Mouse (Mus musculus) ES-CJ7 (cell line): ENCODE data around the gene Vps9d1.
A peak's percentile ranks its signal among the peaks of the same experiment; 100 is the strongest.
"Not testable (repeated sequence)": the region's sequence is repeated elsewhere in the genome, so short reads cannot be mapped to it uniquely, and the experiment has no call there.

Source experiments
- DNase-seq: peaks from one replicate; pipeline ENCODE4 v3.0.0; 2011; ENCODE audit warnings: low read depth, low spot score

Gene Vps9d1

DNA sequence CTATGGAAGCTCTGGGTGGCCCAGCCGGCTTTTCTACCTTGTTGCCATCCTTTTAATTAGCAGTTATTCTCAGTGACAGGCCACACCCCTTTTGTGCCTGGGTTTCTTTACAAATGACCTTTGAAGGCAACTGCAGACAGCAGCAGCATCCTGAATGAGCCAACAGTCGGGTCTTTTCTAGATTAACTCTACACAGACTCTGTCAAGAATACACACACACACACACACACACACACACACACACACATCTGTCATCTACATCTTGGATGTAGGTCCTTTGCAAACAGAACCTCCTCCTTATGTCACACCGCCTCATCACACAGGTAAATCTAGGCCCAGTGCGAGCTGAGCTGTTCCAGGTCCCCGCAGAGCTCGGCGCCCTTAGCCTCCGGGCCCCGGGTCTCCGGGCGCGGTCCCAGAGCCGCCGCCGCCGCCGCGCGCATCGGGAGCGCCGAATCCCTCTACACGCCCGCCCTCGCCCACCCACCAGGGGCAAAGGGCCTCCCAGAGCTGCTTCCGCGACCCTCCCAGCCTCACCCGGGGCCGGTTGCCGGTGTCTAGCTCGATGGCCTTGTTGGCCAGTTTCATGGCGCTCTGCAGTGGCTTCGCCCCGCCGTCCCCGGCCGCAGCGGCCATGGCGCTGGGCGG lies 573 bp downstream of the Vps9d1 start:
- no peak for DNase-seq

DNA sequence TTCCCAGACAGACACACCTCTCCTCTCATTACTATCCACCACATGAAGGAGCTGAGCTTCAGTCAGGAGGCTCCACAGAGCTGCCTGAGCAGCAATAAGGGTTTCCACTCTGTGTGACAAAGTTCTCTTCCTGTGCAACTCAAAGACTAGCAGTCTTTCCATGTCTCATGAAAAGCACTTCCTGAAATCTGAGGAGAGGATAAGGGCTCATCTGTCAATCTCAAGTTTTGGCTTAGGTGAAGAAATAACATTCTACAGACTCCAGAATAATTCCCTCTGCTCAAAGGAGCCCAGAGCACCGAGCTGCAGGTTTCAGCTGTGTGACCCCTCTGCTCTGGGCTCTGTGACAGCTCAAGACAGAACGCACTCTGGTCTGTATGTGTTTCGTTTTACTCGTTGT lies 1.2 kb downstream of the Vps9d1 start:
- DNase-seq: no peak

DNA sequence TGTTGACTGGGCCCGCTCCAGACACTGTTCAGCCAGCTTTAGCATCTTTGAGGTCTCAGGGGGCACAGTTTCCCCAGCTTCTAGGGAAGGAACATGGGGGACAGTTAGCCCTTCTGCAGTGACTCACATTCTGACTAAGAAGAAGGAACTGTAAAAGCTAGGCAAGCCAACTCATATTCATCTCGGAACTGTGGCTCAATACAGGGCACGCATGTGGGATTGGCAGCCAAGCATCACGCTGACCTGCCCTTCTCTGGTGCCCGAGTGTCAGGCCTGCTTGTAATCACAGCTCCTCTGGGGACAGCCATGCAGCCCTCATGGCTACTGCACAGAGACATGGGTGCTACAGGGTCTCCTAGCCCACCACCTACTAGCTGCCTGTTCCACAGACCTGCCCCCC lies 3.2 kb downstream of the Vps9d1 start:
- DNase-seq: no peak

DNA sequence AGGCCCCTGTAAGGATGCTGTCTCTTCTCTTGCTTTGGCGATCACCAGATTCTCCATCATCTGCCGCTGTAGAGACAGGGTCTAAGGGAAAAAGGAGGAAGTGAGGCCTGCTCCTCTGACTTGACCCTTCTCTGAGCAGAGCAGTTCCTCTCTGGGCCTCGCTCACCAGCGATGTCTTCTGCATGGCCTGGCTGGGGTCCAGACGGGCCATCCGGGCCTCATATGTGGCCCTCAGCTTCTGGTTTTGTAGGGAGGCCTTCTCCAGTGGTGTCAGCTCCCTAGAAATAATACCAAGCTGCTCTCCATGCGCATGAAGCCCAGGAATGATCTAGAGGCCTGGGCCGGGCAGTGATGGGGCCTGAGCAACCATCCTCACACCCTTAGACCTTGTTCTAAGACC lies 5.6 kb downstream of the Vps9d1 start:
- no peak for DNase-seq

DNA sequence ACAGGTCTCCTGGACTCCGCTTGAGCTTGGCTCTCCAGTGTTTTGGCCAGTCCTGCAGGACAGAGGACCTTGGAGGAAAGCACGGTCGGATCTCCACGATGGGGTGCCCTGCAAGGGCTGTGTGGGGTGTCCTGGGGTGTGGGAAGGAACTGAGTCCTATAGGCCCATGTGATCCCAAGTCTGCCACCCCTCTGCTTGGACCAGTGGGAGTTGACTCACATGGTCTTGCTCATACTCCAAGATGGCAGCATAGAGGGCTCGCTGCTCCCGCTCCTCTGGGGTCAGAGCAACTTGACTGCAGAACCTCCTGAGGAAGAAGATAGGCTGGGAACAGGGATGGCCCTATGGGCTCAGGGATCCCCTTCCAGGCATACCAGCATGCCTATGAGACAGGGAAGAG lies 6.4 kb downstream of the Vps9d1 start:
- DNase-seq: no peak

DNA sequence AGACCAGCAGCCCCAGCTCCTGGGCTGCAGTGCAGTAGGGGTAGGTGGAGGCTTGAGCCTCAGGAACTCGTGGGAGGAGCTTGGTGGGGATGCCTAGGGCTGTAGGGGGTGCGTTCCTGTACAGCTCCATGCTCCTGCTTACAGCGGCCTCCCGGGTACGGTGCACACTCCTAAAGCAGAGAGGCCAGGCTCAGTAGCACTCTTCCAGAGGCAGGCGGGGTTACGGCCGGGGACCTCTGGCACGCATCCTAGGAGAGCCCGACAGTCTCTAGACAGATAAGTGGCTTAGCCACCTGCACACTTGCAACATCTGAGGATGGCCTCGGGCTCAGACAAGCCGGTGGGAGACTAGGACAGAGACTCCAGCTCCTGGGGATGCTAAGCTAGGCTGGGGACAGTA lies 8.6 kb downstream of the Vps9d1 start:
- no peak for DNase-seq

DNA sequence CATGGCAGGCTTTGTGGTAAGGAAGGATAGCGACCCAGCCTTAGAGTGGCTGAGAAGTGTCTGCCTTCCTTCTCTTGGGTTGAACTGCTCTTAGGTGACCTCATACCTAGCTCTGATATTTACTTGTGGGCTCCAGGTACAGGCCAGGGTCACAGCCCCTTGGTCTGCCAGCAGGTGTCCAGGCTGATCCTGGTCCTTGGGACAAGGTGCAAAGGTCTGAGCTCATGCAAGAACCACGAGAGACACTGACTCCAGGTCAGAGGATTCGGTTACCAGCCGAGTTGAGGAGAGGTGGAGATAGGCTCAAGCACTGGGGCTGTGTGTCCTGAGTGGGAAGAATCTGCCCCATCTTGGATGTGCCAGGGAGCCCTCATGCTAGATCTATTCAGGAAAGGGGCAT lies 9.8 kb downstream of the Vps9d1 start:
- no peak for DNase-seq

DNA sequence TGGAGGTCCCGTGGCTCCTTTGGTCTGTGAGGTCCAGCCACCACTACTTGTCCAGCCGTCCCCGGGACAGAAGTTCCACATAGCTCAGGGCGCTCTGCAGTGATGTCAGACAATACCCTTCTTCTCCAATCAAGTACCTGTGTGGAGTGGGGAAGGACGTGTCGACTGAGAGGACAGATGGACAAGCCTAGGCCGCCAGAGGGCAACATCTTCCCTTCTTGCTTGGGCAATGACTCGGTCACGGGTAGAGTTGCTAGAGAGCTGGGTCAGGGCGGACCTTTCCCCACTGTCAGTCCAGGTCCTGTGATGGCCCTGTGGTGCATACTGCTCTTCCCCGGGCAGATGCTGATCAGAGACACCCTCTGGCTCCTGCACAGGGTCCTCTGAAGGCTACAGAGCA lies 11.1 kb downstream of the Vps9d1 start:
- DNase-seq: no peak

DNA sequence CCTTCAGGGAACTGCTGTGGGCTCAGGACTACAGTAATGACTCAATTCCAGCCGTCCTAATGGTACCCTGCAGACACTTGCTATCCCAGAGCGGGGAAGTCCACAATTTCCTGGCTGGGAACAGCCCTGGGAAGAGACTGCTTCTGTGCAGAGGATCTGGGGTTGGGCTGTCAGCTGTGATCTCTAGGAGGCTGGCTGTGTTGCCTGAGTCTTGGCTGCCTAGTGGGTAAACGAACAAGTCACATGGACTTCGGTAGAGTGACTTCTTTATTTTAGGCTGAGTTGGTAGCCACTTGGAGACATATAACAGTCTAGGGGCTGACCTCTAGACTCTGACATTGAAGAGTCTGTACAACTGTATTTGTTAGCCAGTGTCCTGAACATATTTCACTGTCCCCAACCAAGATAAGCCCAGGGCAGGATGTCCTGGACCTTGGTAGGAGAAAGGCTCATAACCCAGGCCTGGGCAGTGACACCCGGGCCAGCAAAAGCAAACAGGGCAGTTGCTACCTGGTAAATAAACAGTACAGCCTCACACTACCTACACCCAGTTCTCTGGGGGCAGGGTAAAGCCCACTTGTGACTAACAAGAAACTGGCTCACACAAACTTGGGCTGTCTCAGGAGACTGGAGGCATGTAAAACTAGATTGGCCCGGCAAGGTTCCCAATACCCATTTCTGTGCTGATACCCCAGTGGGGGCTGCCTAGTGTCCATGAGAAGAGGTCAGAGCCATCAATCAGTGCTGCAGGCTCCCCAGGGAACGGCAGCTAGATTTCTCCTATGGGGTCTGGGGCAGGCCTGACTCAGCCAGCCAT lies 11.8 kb downstream of the Vps9d1 start:
- no peak for DNase-seq

DNA sequence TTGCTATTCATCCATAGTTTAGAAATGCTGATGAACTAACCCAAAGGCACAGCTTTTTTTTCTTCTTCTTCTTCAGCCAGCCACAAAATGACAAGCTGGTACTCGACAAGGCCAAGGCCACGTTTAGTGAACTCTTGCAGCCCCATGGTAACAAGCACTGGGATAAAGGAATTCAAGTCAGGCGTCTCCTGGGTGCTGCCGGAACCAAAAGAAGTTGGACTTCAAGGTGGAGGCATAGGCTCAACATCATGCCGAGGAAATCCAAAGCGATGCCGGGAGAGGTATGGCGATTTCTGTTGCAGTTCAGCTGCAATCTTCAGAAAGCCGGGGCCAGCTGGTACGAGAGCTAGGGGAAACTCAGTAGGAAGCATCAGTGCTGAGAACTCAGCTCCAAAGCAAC lies 14.8 kb downstream of the Vps9d1 start:
- DNase-seq: no peak

DNA sequence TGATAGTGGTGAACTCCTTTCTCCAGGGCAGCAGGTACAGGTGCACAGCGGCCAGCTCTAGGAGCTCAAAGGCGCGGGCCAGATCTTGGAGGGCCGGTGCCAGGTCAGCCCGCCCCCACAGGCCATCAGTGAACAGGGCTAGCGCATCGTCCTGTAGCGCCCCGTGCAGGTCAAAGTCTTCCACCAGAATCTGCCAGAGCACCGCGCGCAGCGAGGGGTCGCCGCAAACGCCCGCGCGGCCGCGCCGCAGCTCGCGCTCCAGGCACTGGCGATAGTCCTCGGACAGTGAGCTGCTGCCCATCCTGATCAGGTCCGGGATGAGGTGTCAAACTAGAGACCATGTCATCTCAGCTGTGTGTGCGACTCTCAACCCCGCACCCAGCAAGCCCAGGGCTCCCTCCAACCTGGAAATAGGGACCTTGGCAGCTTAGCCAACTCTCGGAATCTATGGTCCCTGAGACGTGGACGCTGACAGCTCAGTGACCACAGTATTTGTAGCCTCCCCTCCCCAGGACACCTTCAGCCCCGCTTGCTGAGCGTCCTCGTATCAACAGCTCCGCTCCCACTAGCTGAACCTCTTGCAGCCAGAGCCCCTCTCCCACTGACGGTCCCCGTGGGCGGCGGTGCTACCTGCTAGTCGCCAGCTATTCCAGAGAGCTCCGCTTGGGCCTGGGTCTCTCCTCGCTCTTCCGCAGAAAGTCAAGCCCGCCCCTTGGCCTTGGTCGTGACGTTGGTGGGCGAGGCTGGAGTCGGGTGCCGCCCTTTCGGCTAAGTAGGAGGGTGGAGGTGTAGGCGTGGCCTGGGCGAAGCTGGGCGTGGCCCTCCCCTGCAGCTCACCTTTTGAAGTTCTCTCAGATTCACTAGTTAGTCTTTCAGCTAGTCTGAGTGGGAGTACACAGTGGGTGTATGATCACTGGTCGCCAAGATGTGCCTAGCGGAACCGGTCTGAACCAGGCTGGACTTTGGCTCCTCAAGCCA lies 18.3 kb downstream of the Vps9d1 start, which contains the start of gene Spata2l:
Gene Spata2l, minus strand, starts transcription at position 714 of the 978 bp plus-strand sequence.
- DNase-seq: peak; percentile 98

DNA sequence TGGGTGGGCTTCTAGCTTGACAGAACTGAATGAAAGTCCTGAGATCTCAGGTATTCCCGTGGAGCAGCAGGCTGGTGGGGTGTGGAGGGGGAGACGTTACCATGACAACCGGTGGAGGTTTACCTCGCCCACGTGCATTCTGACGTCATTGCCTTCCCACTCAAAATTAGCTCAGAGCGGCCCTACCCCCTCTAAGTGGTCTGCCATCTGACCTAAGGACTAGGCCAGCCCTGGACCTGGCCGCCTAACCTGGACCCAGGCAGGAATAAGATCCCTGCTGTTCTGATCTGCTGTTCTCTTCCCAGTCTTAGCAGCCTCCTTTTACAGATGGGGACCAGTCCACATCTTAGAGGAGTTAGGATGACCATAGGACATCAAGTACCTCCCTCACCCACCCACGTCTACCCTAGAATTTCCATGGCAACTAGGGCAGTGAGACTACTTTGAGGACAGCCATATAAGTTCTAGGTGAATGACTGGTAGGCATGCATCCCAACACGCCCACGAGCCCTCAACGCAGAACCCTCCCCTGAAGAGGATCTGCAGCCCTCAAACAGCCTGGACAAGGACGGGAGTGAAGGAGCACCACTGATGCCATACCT lies 19.1 kb downstream of the Vps9d1 start:
- peak; percentile 70 for DNase-seq

DNA sequence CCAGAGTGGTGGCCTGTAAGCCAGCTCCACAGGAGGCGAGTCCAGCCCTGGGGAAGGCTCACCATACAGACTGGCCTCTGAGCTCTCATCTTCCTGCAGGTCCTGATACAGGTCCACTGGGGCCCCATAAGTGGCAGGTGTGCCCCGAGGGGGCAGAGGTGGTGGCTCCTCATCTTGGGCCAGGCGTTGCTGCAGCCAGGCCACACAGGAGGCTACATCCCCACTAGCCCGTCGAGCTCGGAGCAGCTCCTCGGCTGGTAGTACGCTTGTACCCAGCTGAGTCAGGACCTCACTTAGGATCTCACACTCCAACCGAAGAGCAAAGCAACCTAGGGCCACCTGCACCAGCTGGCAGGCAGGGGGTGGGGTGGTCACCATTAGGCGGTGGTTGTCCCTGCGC lies 20.4 kb downstream of the Vps9d1 start:
- DNase-seq: no peak

DNA sequence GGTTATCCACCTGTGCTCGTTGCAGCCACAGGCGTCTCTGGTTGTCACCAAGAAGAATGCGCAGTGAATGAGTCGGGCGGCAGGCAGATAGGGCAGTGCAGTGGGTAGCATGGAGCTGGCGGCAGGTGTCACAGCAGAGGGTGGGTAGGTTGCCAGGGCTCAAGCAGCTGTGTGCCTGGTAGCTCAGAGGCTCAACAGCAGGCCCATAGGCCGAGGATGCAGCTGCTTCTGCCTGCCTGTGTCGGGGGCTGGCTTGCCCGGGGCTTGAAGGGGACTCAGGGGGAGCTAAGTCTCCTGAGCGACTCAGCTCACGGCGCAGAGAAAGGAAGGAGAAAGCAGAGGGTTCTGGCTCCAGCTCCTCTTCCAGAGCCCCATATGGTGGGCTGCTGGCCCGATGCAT lies 20.8 kb downstream of the Vps9d1 start:
- DNase-seq: no peak

DNA sequence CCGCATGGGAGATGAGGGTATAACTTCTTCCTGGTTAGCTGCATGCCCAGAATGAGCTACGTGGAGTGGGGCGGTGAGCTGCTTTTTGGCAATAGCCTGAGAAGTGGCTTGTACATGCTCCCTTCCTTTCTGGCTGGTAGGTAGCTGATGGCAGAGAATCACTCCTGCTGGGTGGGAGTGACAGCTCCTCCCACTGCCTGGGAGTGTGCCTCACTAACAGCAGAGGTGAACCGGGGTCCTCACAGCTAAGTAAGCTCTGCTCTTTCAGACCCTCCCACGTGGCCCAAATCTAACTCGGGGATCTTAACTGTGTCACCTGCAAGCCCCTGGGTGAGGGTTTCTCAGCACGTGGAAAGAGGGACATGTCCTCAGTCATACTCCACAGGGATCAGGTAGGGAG lies 21.6 kb downstream of the Vps9d1 start:
- DNase-seq: no peak

DNA sequence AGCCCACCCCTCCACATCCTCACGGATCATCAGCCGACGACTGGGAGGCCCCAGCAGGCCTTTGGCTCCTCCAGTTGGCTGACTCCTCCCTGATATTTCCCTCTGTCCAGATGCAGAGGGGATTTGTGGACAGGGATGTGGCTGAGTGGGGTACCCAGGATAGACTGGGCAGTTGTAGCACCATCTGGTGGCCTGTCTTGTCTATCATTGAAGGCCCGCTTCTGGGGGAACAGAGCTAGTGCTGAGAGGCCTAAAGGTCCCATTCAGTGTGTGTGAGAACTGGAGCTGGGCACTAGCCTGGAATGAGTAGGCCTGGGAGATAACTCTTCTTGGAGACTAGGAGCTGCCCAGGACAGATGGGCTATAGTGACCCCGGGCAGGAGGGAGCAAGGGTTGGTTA lies 22.4 kb downstream of the Vps9d1 start:
- no peak for DNase-seq

DNA sequence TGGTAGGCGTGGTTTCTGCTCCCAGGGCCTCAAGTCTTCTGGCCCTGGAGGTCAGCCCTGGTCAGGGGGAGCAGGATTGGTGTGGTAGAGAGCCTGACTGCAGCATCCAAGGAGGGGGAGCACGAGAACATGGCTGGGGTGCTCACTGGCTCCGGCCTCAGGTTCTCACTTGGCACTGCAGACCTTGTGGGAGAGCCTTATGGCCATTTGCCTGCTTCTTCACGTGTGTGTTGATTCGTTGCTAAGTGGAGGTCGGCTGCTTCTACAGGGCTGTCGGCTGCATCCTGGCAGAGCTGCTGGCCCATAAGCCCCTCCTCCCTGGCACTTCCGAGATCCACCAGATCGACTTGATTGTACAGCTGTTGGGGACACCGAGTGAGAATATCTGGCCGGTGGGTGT lies 23.8 kb downstream of the Vps9d1 start:
- DNase-seq: not testable (repeated sequence)

DNA sequence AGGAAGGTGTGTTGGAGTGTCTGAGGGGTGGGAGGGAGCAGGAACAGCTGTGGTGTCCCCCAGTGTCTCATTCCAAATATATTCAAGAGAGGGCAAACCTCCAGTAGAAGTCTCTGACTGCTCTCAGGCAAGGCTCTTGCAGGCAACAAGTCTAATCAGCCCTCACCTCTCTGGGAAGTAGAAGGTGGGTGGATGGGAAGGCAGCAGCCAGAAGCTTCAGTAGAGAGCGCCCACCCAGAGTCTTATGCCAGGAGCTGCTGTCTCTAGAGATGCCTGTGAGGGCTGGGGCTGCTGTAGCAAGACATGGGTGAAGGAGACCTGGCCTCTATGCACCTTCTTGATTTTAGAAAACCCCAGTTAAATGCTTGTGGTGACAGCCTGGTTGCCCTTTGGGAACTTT lies 25.7 kb downstream of the Vps9d1 start:
- DNase-seq: no peak

DNA sequence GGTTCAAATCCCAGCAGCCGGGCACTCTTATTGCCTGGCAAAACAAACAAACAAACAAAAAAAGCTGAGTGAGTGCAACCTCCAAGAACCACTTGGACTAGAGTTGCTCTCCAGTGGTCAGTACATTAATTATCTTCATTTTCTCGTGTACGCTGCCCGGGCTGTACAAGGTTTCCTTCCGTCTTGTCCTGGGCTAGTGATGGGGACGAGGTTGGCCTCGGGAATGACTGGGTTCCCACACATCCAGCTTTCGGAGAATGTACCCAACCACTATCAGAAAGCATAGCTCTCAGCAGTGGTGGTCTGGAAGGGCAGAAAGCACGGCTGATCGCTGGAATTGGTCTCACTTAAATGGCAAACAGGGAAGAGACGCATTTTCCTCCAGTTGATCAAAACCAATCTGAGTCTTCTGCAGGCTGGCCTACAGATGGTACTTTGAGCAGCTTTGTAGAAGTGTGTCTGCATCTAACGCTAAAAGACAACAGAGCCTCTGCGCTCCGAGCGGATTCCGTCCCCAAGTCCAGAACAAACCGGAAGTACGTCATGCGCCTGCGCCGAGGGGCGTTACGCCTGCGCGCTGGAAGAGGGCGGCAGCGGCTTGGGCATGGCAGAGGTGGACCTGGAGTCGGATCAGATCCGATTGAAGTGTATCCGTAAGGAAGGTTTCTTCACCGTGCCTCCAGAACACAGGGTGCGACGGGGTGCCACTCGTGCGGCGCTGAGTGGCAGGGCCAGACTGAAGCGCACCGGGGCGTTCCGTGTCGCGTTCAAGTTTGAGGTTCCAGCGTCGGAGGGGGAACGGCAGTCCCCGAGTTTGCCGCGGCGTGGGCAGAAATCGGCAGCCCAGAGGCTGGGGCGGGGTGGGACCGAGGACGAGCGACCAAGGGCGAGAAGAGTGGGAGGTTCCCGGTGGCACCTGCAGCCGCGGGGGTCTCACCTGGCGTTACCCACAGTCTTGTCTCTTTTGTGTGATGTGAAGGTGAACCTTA lies 29.6 kb downstream of the Vps9d1 start, which contains the start of gene Cdk10:
Gene Cdk10, plus strand, starts transcription at position 565 of the 989 bp plus-strand sequence.
- DNase-seq: peak; percentile 95

DNA sequence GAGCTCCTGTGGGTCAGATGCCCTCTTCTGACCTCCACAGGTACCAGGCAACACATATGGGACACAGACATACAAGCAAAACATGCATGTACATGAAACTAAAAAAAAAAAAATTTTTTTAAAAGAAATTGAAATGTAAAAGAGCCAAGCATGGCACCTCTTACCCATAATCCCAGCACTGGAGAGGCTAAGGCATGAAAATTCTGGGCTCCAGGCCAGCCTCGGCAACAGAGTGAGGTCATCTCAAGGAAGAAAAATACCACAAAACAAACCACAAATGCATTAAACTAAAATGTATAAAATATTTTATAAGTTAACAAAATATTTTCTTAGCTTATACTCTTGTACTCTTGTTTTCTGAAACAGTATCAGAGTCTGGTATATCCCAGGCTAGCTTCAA lies 33.2 kb downstream of the Vps9d1 start:
- no peak for DNase-seq
